Mouse (Mus musculus) spleen, adult 2 months (tissue): ENCODE results near the gene Mt2. TPM values are rescaled to one million over a fixed set of nuclear protein-coding genes. Genes with fewer than 3 reads are reported as not detected.
A peak's percentile ranks its signal among the peaks of the same experiment; 100 is the strongest.

Experiments
- DNase-seq, 2 experiments: peaks; one replicate each; pipeline versions ENCODE4 v3.0.0 to v3.0.0-alpha.2; 2012 to 2021; ENCODE audit warnings: low spot score in 2 of 2, low read depth in 1 of 2
- H3K27ac ChIP-seq: fragments of 200-500 bp; 2 replicates; pipeline ENCODE4 v1.5.1; 2012; ENCODE audit warnings: low read length, inconsistent platforms; ENCODE audit not compliant: insufficient read depth
- H3K27me3 ChIP-seq: fragments of 200-500 bp; 2 replicates; pipeline ENCODE4 v1.6.1; 2012; ENCODE audit warnings: mild to moderate bottlenecking, moderate library complexity, low read length, inconsistent platforms; ENCODE audit not compliant: control insufficient read depth, insufficient read depth
- H3K36me3 ChIP-seq: fragments of 200-500 bp; 2 replicates; pipeline ENCODE4 v1.6.1; 2012; ENCODE audit warnings: mild to moderate bottlenecking, low read length, inconsistent platforms; ENCODE audit not compliant: control insufficient read depth, insufficient read depth
- H3K4me1 ChIP-seq: fragments of 200-500 bp; 2 replicates; pipeline ENCODE4 v1.6.1; 2011; ENCODE audit warnings: inconsistent platforms; ENCODE audit not compliant: control insufficient read depth, insufficient read depth, insufficient read length
- H3K4me3 ChIP-seq: fragments of 200-500 bp; 2 replicates; pipeline ENCODE4 v1.5.1; 2011; ENCODE audit warnings: mild to moderate bottlenecking, inconsistent platforms; ENCODE audit not compliant: insufficient read depth, insufficient read length; ENCODE audit errors: extremely low read depth
- CTCF ChIP-seq: fragments of 200-500 bp; IDR thresholded peaks from 2 replicates; pipeline ENCODE4 v1.5.1; 2011; ENCODE audit warnings: mild to moderate bottlenecking, inconsistent platforms; ENCODE audit not compliant: insufficient read depth, insufficient read length, insufficient replicate concordance; ENCODE audit errors: extremely low read depth
- POLR2A ChIP-seq: fragments of 200-500 bp; IDR thresholded peaks from 2 replicates; pipeline ENCODE4 v1.6.1; 2011; ENCODE audit warnings: low read depth, low read length, inconsistent platforms
- WGBS: fragments of 180-500 bp; shearing (Covaris S2); methylation state at CpG from one replicate; pipeline ENCODE4 v1.1.7; 2018; 5-methylcytosine and 5-hydroxymethylcytosine counted together
- polyA plus RNA-seq: library from polyadenylated mRNA; depleted of rRNA; stranded (reverse); fragments of >200 nt; gene quantifications from 2 replicates; pipeline ENCODE4 v1.2.3, GENCODE M21; 2012; rRNA removed

The Mt2 gene
- polyA plus RNA-seq, 1 experiment = 19.9 TPM

DNA sequence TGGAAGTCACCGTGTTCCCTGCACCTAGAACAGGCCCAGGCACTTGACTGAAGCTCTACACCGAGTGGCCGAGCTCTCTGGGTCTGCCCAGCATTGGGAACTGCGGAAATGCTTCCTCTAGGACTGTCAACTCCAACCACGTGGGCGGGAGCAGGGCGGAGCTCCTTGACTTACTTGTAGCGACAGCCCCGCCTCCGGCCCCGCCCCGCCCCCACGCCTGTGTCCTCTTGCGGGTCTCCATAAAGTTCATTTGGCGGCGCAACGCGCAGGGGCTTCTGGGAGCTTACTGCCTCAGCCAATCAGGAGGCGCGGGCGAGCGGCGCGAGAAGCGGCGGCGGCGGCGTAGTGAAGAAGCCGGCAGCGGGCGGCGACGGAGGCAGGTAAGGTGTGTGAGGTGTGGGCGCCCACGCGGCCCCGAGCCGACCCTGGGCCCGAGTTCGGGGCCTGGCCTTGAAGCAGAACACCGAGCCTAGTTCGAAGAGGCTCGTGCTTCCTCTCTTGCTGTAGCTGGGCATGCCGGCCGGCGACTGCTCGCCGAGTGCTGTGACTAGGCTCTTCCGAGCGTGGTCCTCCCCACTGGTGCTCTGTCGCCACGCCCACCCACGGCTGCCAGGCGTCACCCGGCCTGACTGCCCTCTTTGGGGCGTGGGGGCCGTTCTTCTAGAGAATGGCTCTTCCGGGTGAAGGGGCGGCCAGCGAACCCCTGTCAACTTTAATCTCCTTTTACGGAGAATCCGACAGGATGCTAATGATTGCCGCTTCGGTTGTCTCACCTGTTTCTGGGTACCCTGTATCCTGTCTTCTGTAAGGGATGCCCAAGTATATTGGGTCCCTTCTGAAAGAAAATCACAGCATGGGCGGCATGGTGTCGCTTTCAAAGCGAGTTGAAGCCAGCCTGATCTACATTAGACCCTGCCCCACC lies 42.0 kb downstream of the Mt2 start, which contains the start of gene Nup93:
Gene Nup93 (plus strand): TSS at position 313 of the 922 bp plus-strand sequence.
- no peak for TF ChIP-seq CTCF
- TF ChIP-seq POLR2A = 0 out of 2 replicates have a peak, but pooled peaks have one; percentile 21
- Histone ChIP-seq H3K4me1 (peaks cover 3% of the 10 kb centered on the region; the same call in 1 of the 2 replicates), H3K27me3 (no peaks in the 10 kb centered on the region), H3K4me3 (peak within 1 kb of the TSS; percentile 96), H3K36me3 (no peaks in the 10 kb centered on the region), H3K27ac (peak within 1 kb of the TSS; percentile 76)
- DNase-seq = peak; percentile 87 to 93
- under 1% methylated on average over 61 of the region's 68 CpGs for WGBS

Other genes with a start within 250 kb of the Mt2 start
- gene Amfr, start 159.8 kb upstream of the Mt2 start, polyA plus RNA-seq = 70.4 and 76.9 TPM in 2 replicates
- 63.0 and 72.5 TPM in 2 replicates for gene Nudt21, start 135.6 kb upstream of the Mt2 start, polyA plus RNA-seq
- gene Ogfod1, start 135.5 kb upstream of the Mt2 start, polyA plus RNA-seq = 4.1 and 4.3 TPM in 2 replicates
- gene Bbs2, start 73.7 kb upstream of the Mt2 start, polyA plus RNA-seq = 11.3 and 12.1 TPM in 2 replicates
- not detected in 2 replicates for gene Mt4, start 35.5 kb upstream of the Mt2 start, polyA plus RNA-seq
- gene Mt3, start 20.1 kb upstream of the Mt2 start, polyA plus RNA-seq = not detected in 2 replicates
- gene Mt1, start 6.4 kb downstream of the Mt2 start, polyA plus RNA-seq = 325 and 535 TPM in 2 replicates
- gene Nup93, start 41.9 kb downstream of the Mt2 start, polyA plus RNA-seq = 12.8 and 13.2 TPM in 2 replicates
- 1.2 TPM in 2 replicates for gene Slc12a3, start 156.5 kb downstream of the Mt2 start, polyA plus RNA-seq
- 198 and 350 TPM in 2 replicates for gene Herpud1, start 213.8 kb downstream of the Mt2 start, polyA plus RNA-seq